Mouse (Mus musculus) small intestine, adult 2 months (tissue): ENCODE data around the gene Coro2b.

Experiments
- CTCF ChIP-seq: fragments of 200-500 bp; IDR thresholded peaks from 2 replicates; pipeline ENCODE4 v1.5.1; 2012; ENCODE audit warnings: low read depth, mild to moderate bottlenecking, control low read depth, inconsistent platforms, low read length, moderate library complexity, mixed read lengths; ENCODE audit not compliant: insufficient replicate concordance, insufficient read length; ENCODE audit errors: extremely low read depth
- POLR2A ChIP-seq: fragments of 200-500 bp; IDR thresholded peaks from 2 replicates; pipeline ENCODE4 v1.6.1; 2012; ENCODE audit warnings: low read depth, mild to moderate bottlenecking, control low read depth, inconsistent platforms, low read length, moderate library complexity

- TF ChIP-seq POLR2A (no peak), CTCF (no peak)
Observed at GRCm38 (mm10) chr9:62458457-62458856, 78.4 kb downstream of the Coro2b start.
